ENCODE assay signal across 31 mouse cellular contexts in the genomic region with DNA sequence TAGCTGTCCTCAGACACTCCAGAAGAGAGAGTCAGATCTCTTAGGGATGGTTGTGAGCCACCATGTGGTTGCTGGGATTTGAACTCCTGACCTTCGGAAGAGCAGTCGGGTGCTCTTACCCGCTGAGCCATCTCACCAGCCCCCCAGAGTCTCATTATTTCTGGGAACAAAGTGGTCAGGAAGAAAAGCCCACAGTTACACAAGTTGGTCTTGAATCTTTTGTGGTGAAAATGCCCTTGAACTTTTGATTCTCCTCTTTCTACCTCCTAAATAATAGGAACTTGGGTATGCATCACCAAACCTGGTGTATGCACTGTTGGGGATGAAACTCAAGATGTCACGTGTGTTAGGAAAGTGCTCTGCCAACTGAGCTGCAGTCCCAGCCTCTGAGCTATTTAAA. TPM values are rescaled to one million over a fixed set of nuclear protein-coding genes. Genes with fewer than 3 reads are reported as not detected.
"Had no signal": no experiment of that assay in that cellular context is flagged by ENCODE, and none has a peak within 500 bp of the region (broad histone marks: within the 10 kb centered on the region; RNA-seq: fewer than 3 reads in every experiment).

No protein-coding gene starts in this region.

- H3K4me3 ChIP-seq: left cerebral cortex, adult 2 months; lung, embryonic 15.5 days; neural tube, embryonic 12.5 days; neural tube, embryonic 15.5 days had no signal

- H3K27me3 ChIP-seq: lung, embryonic 15.5 days; neural tube, embryonic 12.5 days; neural tube, embryonic 15.5 days had no signal

- H3K27ac ChIP-seq: left cerebral cortex, adult 2 months; liver, embryonic 14.5 days; lung, embryonic 15.5 days; neural tube, embryonic 12.5 days; neural tube, embryonic 15.5 days; stomach, postnatal 0 days had no signal

- H3K9me3 ChIP-seq: lung, embryonic 15.5 days; neural tube, embryonic 12.5 days; neural tube, embryonic 15.5 days had no signal

- H3K9ac ChIP-seq: liver, embryonic 14.5 days; lung, embryonic 15.5 days; neural tube, embryonic 12.5 days; neural tube, embryonic 15.5 days had no signal

- DNase-seq: kidney, adult 2 months; kidney, postnatal 10 days; kidney, postnatal 36 days; layer of hippocampus, postnatal 36 days; lung, adult 18-20 months; lung, postnatal 10 days; lung, postnatal 36 days; midbrain, embryonic 14.5 days; right cerebral cortex, adult 18-20 months; right cerebral cortex, postnatal 14 days; right cerebral cortex, postnatal 4 days; thymus, adult 2 months; thymus, postnatal 14 days; thymus, postnatal 4 days had no signal

RNA-seq across cellular contexts. Expression of a gene that starts 10.7 kb away (rescaled TPM):
- total RNA-seq: layer of hippocampus, adult 8-10 months; layer of hippocampus, postnatal 10 days; left cerebral cortex, postnatal 10 days; left cerebral cortex, postnatal 36 days; megakaryocyte progenitor cell, adult 5-6 weeks; megakaryocyte-erythroid progenitor cell, adult 5-6 weeks; midbrain, postnatal 0 days had no signal
- polyA plus RNA-seq: kidney, embryonic 14.5 days; liver, embryonic 11.5 days; midbrain, embryonic 11.5 days; midbrain, embryonic 14.5 days; midbrain, postnatal 0 days; neural tube, embryonic 12.5 days; neural tube, embryonic 15.5 days; stomach, embryonic 14.5 days had no signal

RNA-seq across cellular contexts. Expression of a gene that starts 21.0 kb away (rescaled TPM):
- total RNA-seq: megakaryocyte progenitor cell, adult 5-6 weeks; megakaryocyte-erythroid progenitor cell, adult 5-6 weeks had no signal
- polyA plus RNA-seq: stomach, embryonic 14.5 days had no signal

RNA-seq across cellular contexts. Expression of a gene that starts 27.9 kb away (rescaled TPM):
- total RNA-seq: layer of hippocampus, adult 8-10 months; layer of hippocampus, postnatal 10 days; layer of hippocampus, postnatal 36 days; left cerebral cortex, adult 2 months; left cerebral cortex, postnatal 10 days; left cerebral cortex, postnatal 36 days; megakaryocyte progenitor cell, adult 5-6 weeks; megakaryocyte-erythroid progenitor cell, adult 5-6 weeks had no signal
- polyA plus RNA-seq: neural tube, embryonic 12.5 days had no signal

RNA-seq across cellular contexts. Expression of a gene that starts 35.1 kb away (rescaled TPM):
- total RNA-seq: megakaryocyte progenitor cell, adult 5-6 weeks; megakaryocyte-erythroid progenitor cell, adult 5-6 weeks had no signal
- polyA plus RNA-seq: kidney, embryonic 14.5 days; liver, embryonic 11.5 days; liver, embryonic 14.5 days had no signal
